Mouse (Mus musculus) embryonic facial prominence, embryonic 12.5 days (tissue): Measurements from ENCODE around the gene Spats2l. TPM values are rescaled to one million over a fixed set of nuclear protein-coding genes. Genes with fewer than 3 reads are reported as not detected.
A peak's percentile ranks its signal among the peaks of the same experiment; 100 is the strongest.

Source experiments
- ATAC-seq: fragments of 200-750 bp; cut with Nextera tagmentation; 2 replicates; pipeline ENCODE4 v1.8.0; 2017; ENCODE audit not compliant: insufficient number of reproducible peaks, insufficient read depth, low FRiP score, low TSS enrichment
- H3K27ac ChIP-seq: fragments of 300-500 bp; sonication (generic); 2 replicates; pipeline ENCODE4 v1.5.1; 2016; ENCODE audit warnings: mild to moderate bottlenecking
- H3K27me3 ChIP-seq: fragments of 300-500 bp; sonication (generic); 2 replicates; pipeline ENCODE4 v1.6.1; 2016; ENCODE audit warnings: mild to moderate bottlenecking, moderate library complexity
- H3K36me3 ChIP-seq: fragments of 300-500 bp; sonication (generic); 2 replicates; pipeline ENCODE4 v1.6.1; 2016; ENCODE audit warnings: mild to moderate bottlenecking
- H3K4me1 ChIP-seq: fragments of 300-500 bp; sonication (generic); 2 replicates; pipeline ENCODE4 v1.6.1; 2016
- H3K4me2 ChIP-seq: fragments of 300-500 bp; sonication (generic); replicated peaks from 2 replicates; pipeline ENCODE4 v1.6.1; 2016; ENCODE audit warnings: mild to moderate bottlenecking, moderate library complexity
- H3K4me3 ChIP-seq: fragments of 300-500 bp; sonication (generic); 2 replicates; pipeline ENCODE4 v1.5.1; 2016; ENCODE audit warnings: mild to moderate bottlenecking
- H3K9ac ChIP-seq: fragments of 300-500 bp; sonication (generic); 2 replicates; pipeline ENCODE4 v1.6.1; 2016; ENCODE audit warnings: mild to moderate bottlenecking, moderate library complexity
- H3K9me3 ChIP-seq: fragments of 300-500 bp; sonication (generic); 2 replicates; pipeline ENCODE4 v1.6.1; 2016; ENCODE audit warnings: mild to moderate bottlenecking, moderate library complexity
- WGBS: fragments of 180-500 bp; shearing (Covaris S2); methylation state at CpG from one replicate; pipeline ENCODE4 v1.1.7; 2016; 5-methylcytosine and 5-hydroxymethylcytosine counted together
- polyA plus RNA-seq: library from polyadenylated mRNA; unstranded; fragments of >200 nt; fragmentation: Nextera tagmentation; extraction: Ambion mirVana; gene quantifications from 2 replicates; pipeline ENCODE4 v1.2.1, GENCODE M21; 2016

Gene Spats2l
- 106 and 109 TPM in 2 replicates for polyA plus RNA-seq

GRCm38 (mm10) chr1:57774001-57774667 lies at the start of gene Spats2l:
Gene Spats2l (plus strand): TSS chr1:57774162.
- no peaks in the 10 kb centered on the region for H3K4me1 ChIP-seq

GRCm38 (mm10) chr1:57725268-57725667 lies 48.7 kb upstream of the Spats2l start:
- 94% methylated on average over 5 of the region's 5 CpGs for WGBS
- ATAC-seq, result no peak
- Histone ChIP-seq H3K27ac (no peak overlapping the region), H3K36me3 (no peaks in the 10 kb centered on the region), H3K9me3 (no peaks in the 10 kb centered on the region), H3K9ac (no peak overlapping the region), H3K4me1 (peaks cover 3% of the 10 kb centered on the region; the same call in 1 of the 2 replicates), H3K4me2 (no peak overlapping the region), H3K27me3 (no peaks in the 10 kb centered on the region), H3K4me3 (no peak overlapping the region)

More at GRCm38 (mm10) chr1:57774001-57774667, at the start of gene Spats2l:
- Histone ChIP-seq H3K36me3 (no peaks in the 10 kb centered on the region), H3K4me3 (peak within 1 kb of the TSS; percentile 69), H3K9ac (peak within 1 kb of the TSS; percentile 96), H3K4me2 (peak within 1 kb of the TSS; percentile 63), H3K27me3 (no peaks in the 10 kb centered on the region), H3K9me3 (no peaks in the 10 kb centered on the region), H3K27ac (peak within 1 kb of the TSS; percentile 97)
- ATAC-seq, result peak; percentile 72
- under 1% methylated on average over 22 of the region's 22 CpGs for WGBS

GRCm38 (mm10) chr1:57735877-57736276 lies 38.1 kb upstream of the Spats2l start:
- H3K4me2 ChIP-seq, result no peak overlapping the region
- no peak overlapping the region for H3K9ac ChIP-seq
- no peak overlapping the region for H3K4me3 ChIP-seq
- H3K27me3 ChIP-seq, result no peaks in the 10 kb centered on the region
- H3K4me1 ChIP-seq, result no peaks in the 10 kb centered on the region
- H3K27ac ChIP-seq, result no peak overlapping the region
- ATAC-seq, result no peak
- 63% methylated on average over 4 of the region's 4 CpGs for WGBS
- no peaks in the 10 kb centered on the region for H3K36me3 ChIP-seq
- H3K9me3 ChIP-seq, result no peaks in the 10 kb centered on the region

GRCm38 (mm10) chr1:57741740-57742139 lies 32.2 kb upstream of the Spats2l start:
- 94% methylated on average over 8 of the region's 8 CpGs for WGBS
- no peaks in the 10 kb centered on the region for H3K27me3 ChIP-seq
- H3K36me3 ChIP-seq, result no peaks in the 10 kb centered on the region

GRCm38 (mm10) chr1:57742266-57742665 lies 31.7 kb upstream of the Spats2l start:
- Histone ChIP-seq H3K36me3 (no peaks in the 10 kb centered on the region), H3K4me3 (no peak overlapping the region), H3K27ac (no peak overlapping the region), H3K9ac (no peak overlapping the region), H3K27me3 (no peaks in the 10 kb centered on the region), H3K4me1 (no peaks in the 10 kb centered on the region), H3K9me3 (no peaks in the 10 kb centered on the region), H3K4me2 (no peak overlapping the region)
- ATAC-seq, result no peak
- 87% methylated on average over 2 of the region's 2 CpGs for WGBS

More at GRCm38 (mm10) chr1:57741740-57742139, 32.2 kb upstream of the Spats2l start:
- no peak for ATAC-seq
- no peak overlapping the region for H3K9ac ChIP-seq
- H3K4me3 ChIP-seq, result no peak overlapping the region
- H3K27ac ChIP-seq, result no peak overlapping the region
- H3K9me3 ChIP-seq, result no peaks in the 10 kb centered on the region
- no peaks in the 10 kb centered on the region for H3K4me1 ChIP-seq
- no peak overlapping the region for H3K4me2 ChIP-seq

DNA sequence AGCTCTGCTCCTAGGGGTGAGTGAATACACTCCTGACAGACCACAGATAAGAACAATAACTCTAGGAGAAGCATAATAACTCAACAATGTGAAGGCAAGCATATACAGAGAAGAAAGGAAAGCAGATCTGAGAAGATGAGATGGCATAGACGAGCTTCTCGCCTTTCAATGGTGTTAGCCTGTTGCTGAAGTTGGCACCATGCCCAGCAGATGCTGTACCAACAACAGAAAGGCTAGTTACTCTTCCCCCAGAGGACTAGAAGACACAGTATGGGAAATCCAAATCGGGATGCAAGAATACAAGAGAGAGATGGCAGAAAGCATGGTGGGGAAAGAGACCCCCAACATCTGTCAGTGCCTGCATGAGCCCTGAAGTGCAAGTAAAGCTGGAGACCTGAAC lies 22.2 kb upstream of the Spats2l start:
- Histone ChIP-seq H3K27me3 (no peaks in the 10 kb centered on the region), H3K27ac (no peak overlapping the region), H3K4me2 (no peak overlapping the region), H3K36me3 (no peaks in the 10 kb centered on the region), H3K4me3 (no peak overlapping the region), H3K9me3 (no peaks in the 10 kb centered on the region), H3K9ac (no peak overlapping the region), H3K4me1 (no peaks in the 10 kb centered on the region)
- no peak for ATAC-seq
- WGBS, result 76% methylated on average over 3 of the region's 3 CpGs

GRCm38 (mm10) chr1:57766396-57766795 lies 7.6 kb upstream of the Spats2l start:
- ATAC-seq, result no peak
- H3K9ac ChIP-seq, result no peak overlapping the region
- H3K4me2 ChIP-seq, result no peak overlapping the region
- H3K36me3 ChIP-seq, result no peaks in the 10 kb centered on the region
- no peaks in the 10 kb centered on the region for H3K9me3 ChIP-seq
- no peaks in the 10 kb centered on the region for H3K4me1 ChIP-seq
- 85% methylated on average over 7 of the region's 7 CpGs for WGBS
- no peak overlapping the region for H3K4me3 ChIP-seq
- H3K27ac ChIP-seq, result no peak overlapping the region
- H3K27me3 ChIP-seq, result no peaks in the 10 kb centered on the region

DNA sequence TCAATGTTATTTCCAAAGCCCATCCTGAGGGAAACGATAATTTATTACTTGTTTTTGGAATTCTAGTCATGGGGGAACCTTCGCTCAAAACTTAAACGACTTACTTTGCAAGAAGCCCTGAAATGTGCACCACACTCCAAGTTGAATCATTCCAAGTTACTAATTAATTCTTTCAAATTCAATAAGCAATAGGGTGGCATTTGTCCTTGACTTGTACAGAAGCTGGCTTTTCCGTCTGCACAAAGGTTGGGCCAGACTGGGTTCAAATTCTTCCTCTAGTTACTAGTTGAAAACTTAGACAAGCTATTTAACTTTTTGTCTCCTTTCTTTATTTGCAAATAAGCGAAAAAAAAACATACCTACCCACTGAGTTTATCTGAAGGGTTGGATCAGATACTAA lies 636 bp upstream of the Spats2l start:
- ATAC-seq, result no peak
- no peak overlapping the region for H3K9ac ChIP-seq
- 87% methylated on average over 5 of the region's 5 CpGs for WGBS
- no peaks in the 10 kb centered on the region for H3K4me1 ChIP-seq
- no peak overlapping the region for H3K4me3 ChIP-seq
- H3K27me3 ChIP-seq, result no peaks in the 10 kb centered on the region
- no peaks in the 10 kb centered on the region for H3K9me3 ChIP-seq
- H3K4me2 ChIP-seq, result 0 out of 2 replicates have a peak overlapping the region, but pooled peaks have one; percentile 63
- H3K27ac ChIP-seq, result no peak overlapping the region
- no peaks in the 10 kb centered on the region for H3K36me3 ChIP-seq

DNA sequence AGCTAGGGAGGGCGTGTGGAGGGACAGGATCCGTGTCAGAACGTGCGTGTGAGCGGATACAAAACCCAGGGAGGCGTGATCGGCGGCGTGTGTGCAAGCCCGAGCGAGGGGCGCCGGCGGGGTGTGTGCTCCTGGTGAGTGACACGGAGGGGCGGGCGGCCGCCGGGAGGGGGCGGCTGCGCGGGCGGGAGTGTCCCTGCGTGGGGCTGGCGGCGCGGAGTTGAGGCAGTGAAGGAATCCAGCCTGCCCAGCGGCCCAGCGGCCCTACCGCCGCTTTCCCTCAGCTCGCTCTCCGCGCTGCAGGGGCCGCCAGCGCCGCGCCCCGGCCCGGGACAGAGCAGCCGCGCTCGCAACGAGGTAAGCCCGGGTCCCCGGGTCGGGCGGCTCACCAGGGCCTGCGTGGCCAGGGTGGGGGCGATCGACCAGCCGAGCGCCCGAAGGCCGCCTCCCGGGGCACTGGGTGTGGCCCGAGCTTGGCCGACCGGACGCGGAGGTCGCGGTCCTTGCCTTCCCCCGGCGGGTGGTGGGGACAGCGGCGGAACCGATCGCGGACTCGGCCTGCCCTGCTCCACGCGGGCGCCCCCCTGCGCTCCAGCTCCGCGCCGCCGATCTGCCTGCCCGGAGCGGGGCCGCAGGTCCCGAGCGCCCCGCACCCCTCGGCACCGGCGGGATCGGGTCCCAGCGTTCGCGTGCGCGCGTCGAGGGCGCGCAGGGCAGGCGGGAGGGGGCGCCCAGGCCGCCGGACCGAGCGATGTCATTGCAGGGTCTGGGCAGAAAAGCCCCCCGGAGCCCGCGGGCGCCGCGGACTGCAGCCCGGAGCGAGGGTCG lies 920 bp downstream of the Spats2l start:
- ATAC-seq, result peak; percentile 82
- H3K27me3 ChIP-seq, result no peaks in the 10 kb centered on the region
- H3K4me3 ChIP-seq, result peak overlapping the region; percentile 69
- WGBS, result 1% methylated on average over 85 of the region's 113 CpGs
- peak overlapping the region; percentile 96 for H3K9ac ChIP-seq
- H3K27ac ChIP-seq, result peak overlapping the region; percentile 97
- no peaks in the 10 kb centered on the region for H3K4me1 ChIP-seq
- no peaks in the 10 kb centered on the region for H3K36me3 ChIP-seq
- H3K4me2 ChIP-seq, result peak overlapping the region; percentile 63
- no peaks in the 10 kb centered on the region for H3K9me3 ChIP-seq

DNA sequence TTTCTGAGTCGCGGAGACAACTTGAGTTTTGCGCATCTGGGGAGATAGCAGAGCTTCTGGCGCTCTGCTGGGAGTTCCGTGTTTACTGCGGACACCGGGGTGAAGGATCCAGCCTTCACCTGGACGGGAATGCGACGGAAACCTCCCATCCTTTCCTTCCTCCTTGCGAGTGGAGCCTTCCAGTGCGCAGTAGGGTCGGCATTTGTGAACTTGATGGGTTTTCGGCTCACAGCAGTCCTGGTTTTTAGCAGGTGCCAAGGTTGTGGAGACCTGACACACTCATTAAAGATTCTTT lies 1.5 kb downstream of the Spats2l start:
- Histone ChIP-seq H3K4me2 (peak overlapping the region; percentile 63), H3K27ac (peak overlapping the region; percentile 97), H3K4me3 (peak overlapping the region; percentile 69), H3K9ac (peak overlapping the region; percentile 96), H3K9me3 (no peaks in the 10 kb centered on the region), H3K27me3 (no peaks in the 10 kb centered on the region), H3K4me1 (no peaks in the 10 kb centered on the region), H3K36me3 (no peaks in the 10 kb centered on the region)
- WGBS, result under 1% methylated on average over 14 of the region's 14 CpGs
- no peak for ATAC-seq

DNA sequence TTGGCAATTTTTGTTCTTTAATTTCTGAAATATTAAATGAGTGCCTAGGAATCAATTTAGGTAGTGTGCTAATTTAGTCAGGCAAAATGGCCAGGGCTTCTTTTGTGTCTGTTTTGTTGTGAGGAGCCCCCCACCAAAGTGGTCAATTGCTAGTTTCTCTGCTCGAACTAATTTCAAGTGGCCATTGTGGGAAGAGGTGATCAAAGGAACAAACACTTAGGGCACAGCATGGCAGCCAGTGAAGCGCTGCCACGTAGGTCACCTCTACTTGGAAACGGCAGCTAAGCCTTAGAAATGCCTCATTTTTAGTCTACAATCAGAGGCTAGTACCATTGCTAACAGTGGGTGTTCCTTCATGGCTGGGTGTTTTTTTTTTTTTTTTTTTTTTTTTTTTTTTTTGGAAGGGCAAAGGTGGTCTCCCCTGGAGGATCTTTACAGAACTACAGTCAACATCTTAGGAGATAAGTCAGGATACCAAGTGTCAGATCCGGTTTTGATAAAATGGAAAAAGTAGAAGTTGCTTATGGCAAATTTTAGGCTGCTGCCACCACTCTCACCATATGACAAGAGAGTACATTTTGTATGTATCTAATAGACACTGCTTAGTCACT lies 2.8 kb downstream of the Spats2l start:
- no peak overlapping the region for H3K9ac ChIP-seq
- H3K27me3 ChIP-seq, result no peaks in the 10 kb centered on the region
- no peak overlapping the region for H3K4me3 ChIP-seq
- H3K27ac ChIP-seq, result no peak overlapping the region
- H3K4me2 ChIP-seq, result peak overlapping the region; percentile 35
- no peaks in the 10 kb centered on the region for H3K36me3 ChIP-seq
- ATAC-seq, result no peak
- no peaks in the 10 kb centered on the region for H3K4me1 ChIP-seq
- H3K9me3 ChIP-seq, result no peaks in the 10 kb centered on the region
- 28% methylated on average over 5 of the region's 5 CpGs for WGBS

DNA sequence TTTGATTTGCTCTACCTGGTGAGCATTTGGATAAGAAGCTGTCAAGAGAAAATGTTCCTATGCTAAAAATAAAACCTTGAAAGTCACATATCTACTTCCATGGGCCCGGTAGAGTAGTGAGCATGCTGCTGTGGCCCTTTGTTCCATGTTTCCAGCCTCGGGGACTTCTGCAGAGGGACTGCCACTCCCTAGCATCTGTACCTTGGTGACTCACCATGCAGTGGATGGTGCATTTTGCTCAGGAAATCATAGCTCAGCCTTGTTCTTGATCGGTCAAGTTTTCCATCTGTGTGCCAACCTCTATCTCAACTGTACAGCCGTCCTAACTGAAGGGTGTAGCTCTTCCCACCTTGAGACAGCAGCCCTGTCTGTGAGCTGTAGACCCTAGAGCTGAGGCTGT lies 10.3 kb downstream of the Spats2l start:
- Histone ChIP-seq H3K4me1 (no peaks in the 10 kb centered on the region), H3K36me3 (no peaks in the 10 kb centered on the region), H3K27ac (no peak overlapping the region), H3K27me3 (no peaks in the 10 kb centered on the region), H3K9me3 (no peaks in the 10 kb centered on the region), H3K4me3 (no peak overlapping the region), H3K4me2 (no peak overlapping the region), H3K9ac (no peak overlapping the region)
- no peak for ATAC-seq
- WGBS, result 90% methylated on average over 4 of the region's 4 CpGs
